Mouse (Mus musculus) heart, adult 2 months (tissue): ENCODE measurements at regions not wholly inside any gene's neighbourhood (a gene's known extent, or its start where the extent isn't known, plus 50 kb on each side); places are given as distances from the start of the nearest gene placed in this dataset.

Experiments
- DNase-seq, 2 experiments: peaks; one replicate each; pipeline ENCODE4 v3.0.0; 2021
- H3K27ac ChIP-seq: fragments of 200-600 bp; 2 replicates; pipeline ENCODE4 v1.8.1; 2022
- H3K27me3 ChIP-seq: fragments of 200-500 bp; 2 replicates; pipeline ENCODE4 v1.6.1; 2012; ENCODE audit warnings: mild to moderate bottlenecking, low read length, inconsistent platforms, mixed read lengths; ENCODE audit not compliant: control insufficient read depth, insufficient read depth
- H3K36me3 ChIP-seq: fragments of 200-500 bp; 2 replicates; pipeline ENCODE4 v1.6.1; 2012; ENCODE audit warnings: low read length, inconsistent platforms; ENCODE audit not compliant: control insufficient read depth, insufficient read depth
- H3K4me1 ChIP-seq: fragments of 200-500 bp; 2 replicates; pipeline ENCODE4 v1.6.1; 2011; ENCODE audit warnings: low read length; ENCODE audit not compliant: control insufficient read depth, insufficient read depth
- H3K4me3 ChIP-seq: fragments of 200-600 bp; 2 replicates; pipeline ENCODE4 v1.8.1; 2022
- H3K79me2 ChIP-seq: fragments of 200-500 bp; replicated peaks from 2 replicates; pipeline ENCODE4 v1.6.1; 2012; ENCODE audit warnings: mild to moderate bottlenecking, inconsistent platforms, low read length, moderate library complexity, mixed read lengths; ENCODE audit not compliant: control insufficient read depth, insufficient read depth
- H3K9ac ChIP-seq: fragments of 200-500 bp; 2 replicates; pipeline ENCODE4 v1.6.1; 2012; ENCODE audit warnings: low read depth, mild to moderate bottlenecking, control low read depth, inconsistent platforms, low read length, mixed read lengths
- CTCF ChIP-seq: fragments of 200-600 bp; IDR thresholded peaks from 2 replicates; pipeline ENCODE4 v1.8.1; 2022; ENCODE audit warnings: antibody characterized with exemption, mild to moderate bottlenecking, moderate library complexity
- EP300 ChIP-seq: fragments of 200-500 bp; IDR thresholded peaks from 2 replicates; pipeline ENCODE4 v1.6.1; 2011; ENCODE audit warnings: low read depth, low read length, control low read depth; ENCODE audit not compliant: insufficient read depth
- POLR2A ChIP-seq: fragments of 200-500 bp; IDR thresholded peaks from 2 replicates; pipeline ENCODE4 v1.6.1; 2011; ENCODE audit warnings: mild to moderate bottlenecking, low read depth, low read length, control low read depth; ENCODE audit not compliant: insufficient read depth
- WGBS: fragments of 180-500 bp; shearing (Covaris S2); methylation state at CpG from one replicate; pipeline ENCODE4 v1.1.7; 2018; 5-methylcytosine and 5-hydroxymethylcytosine counted together
- intact Hi-C: fragments of 180-260 bp; cut with DNase I; formaldehyde crosslinking; loops from one replicate; pipeline ENCODE4 v1.15.1; 2025

GRCm38 (mm10) chr4:12766763-12767162, 594.9 kb upstream of the Fam92a start:
- Histone ChIP-seq H3K4me1 (no peaks in the 10 kb centered on the region), H3K27me3 (no peaks in the 10 kb centered on the region), H3K36me3 (no peaks in the 10 kb centered on the region), H3K4me3 (no peak overlapping the region), H3K9ac (no peak overlapping the region), H3K79me2 (no peaks in the 10 kb centered on the region), H3K27ac (no peak overlapping the region)
- TF ChIP-seq CTCF (no peak), EP300 (no peak), POLR2A (no peak)
- intact Hi-C loops, result no loop called here
- WGBS, result 77% methylated on average over 1 of the region's 1 CpGs
- DNase-seq, result no peak

- H3K4me1 ChIP-seq, result no peaks in the 10 kb centered on the region
- no peak overlapping the region for H3K27ac ChIP-seq
- H3K27me3 ChIP-seq, result no peaks in the 10 kb centered on the region
- H3K79me2 ChIP-seq, result no peaks in the 10 kb centered on the region
- TF ChIP-seq EP300 (no peak), POLR2A (no peak), CTCF (no peak)
- 47% methylated on average over 2 of the region's 2 CpGs for WGBS
- no peaks in the 10 kb centered on the region for H3K36me3 ChIP-seq
- H3K9ac ChIP-seq, result no peak overlapping the region
- intact Hi-C loops, result no loop called here
- no peak for DNase-seq
- no peak overlapping the region for H3K4me3 ChIP-seq
These were observed 579.0 kb upstream of the Fam92a start for GRCm38 (mm10) chr4:12750817-12751216.

GRCm38 (mm10) chr4:12749874-12750273, 578.1 kb upstream of the Fam92a start:
- Histone ChIP-seq H3K27ac (no peak overlapping the region), H3K9ac (no peak overlapping the region), H3K4me3 (no peak overlapping the region), H3K79me2 (no peaks in the 10 kb centered on the region), H3K27me3 (no peaks in the 10 kb centered on the region), H3K4me1 (no peaks in the 10 kb centered on the region), H3K36me3 (no peaks in the 10 kb centered on the region)
- no peak for DNase-seq
- TF ChIP-seq POLR2A (no peak), EP300 (no peak), CTCF (no peak)
- WGBS, result 81% methylated on average over 1 of the region's 1 CpGs
- intact Hi-C loops, result no loop called here

- H3K9ac ChIP-seq, result no peak overlapping the region
- 75% methylated on average over 5 of the region's 5 CpGs for WGBS
- no peaks in the 10 kb centered on the region for H3K79me2 ChIP-seq
- no peaks in the 10 kb centered on the region for H3K36me3 ChIP-seq
- H3K27ac ChIP-seq, result no peak overlapping the region
- H3K27me3 ChIP-seq, result no peaks in the 10 kb centered on the region
- no peak for TF ChIP-seq POLR2A
- no peak for TF ChIP-seq EP300
- TF ChIP-seq CTCF, result no peak
- no peak for DNase-seq
- no peak overlapping the region for H3K4me3 ChIP-seq
- intact Hi-C loops, result no loop called here
- no peaks in the 10 kb centered on the region for H3K4me1 ChIP-seq
These were observed 572.0 kb upstream of the Fam92a start for GRCm38 (mm10) chr4:12743714-12744327.

GRCm38 (mm10) chr4:12736411-12736810, 564.6 kb upstream of the Fam92a start:
- intact Hi-C loops, result no loop called here
- 66% methylated on average over 3 of the region's 3 CpGs for WGBS

DNA sequence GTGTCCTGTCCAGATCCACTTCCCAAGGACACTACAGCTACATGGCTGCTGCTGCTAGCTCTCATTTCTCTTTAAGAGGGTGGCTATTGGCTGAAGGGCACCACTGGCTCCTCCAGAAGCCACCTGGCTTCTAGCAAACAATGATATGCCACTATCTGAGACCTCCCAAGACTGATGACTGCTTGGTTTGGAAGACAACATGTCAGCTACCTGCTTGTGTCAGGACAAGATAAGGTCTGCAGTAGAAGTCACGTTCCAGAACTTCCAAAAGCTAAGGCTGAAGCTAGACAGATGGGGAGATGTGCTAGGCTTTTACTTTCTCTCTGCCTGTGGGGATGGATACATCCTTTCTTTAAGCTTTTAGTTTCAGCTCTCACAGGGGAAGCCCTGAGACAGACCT, 528.4 kb upstream of the Fam92a start:
- no peak overlapping the region for H3K9ac ChIP-seq
- H3K4me1 ChIP-seq, result no peaks in the 10 kb centered on the region
- no peak for TF ChIP-seq POLR2A
- TF ChIP-seq EP300, result no peak
- TF ChIP-seq CTCF, result no peak
- H3K27ac ChIP-seq, result no peak overlapping the region
- WGBS, result 53% methylated on average over 1 of the region's 1 CpGs
- no peak overlapping the region for H3K4me3 ChIP-seq
- H3K79me2 ChIP-seq, result no peaks in the 10 kb centered on the region
- no peaks in the 10 kb centered on the region for H3K36me3 ChIP-seq
- no peaks in the 10 kb centered on the region for H3K27me3 ChIP-seq
- intact Hi-C loops, result no loop called here
- DNase-seq, result no peak

More at GRCm38 (mm10) chr4:12736411-12736810, 564.6 kb upstream of the Fam92a start:
- Histone ChIP-seq H3K4me1 (no peaks in the 10 kb centered on the region), H3K27me3 (no peaks in the 10 kb centered on the region), H3K27ac (no peak overlapping the region), H3K4me3 (no peak overlapping the region), H3K36me3 (no peaks in the 10 kb centered on the region), H3K9ac (no peak overlapping the region), H3K79me2 (no peaks in the 10 kb centered on the region)
- no peak for DNase-seq
- no peak for TF ChIP-seq EP300
- TF ChIP-seq POLR2A, result no peak
- TF ChIP-seq CTCF, result no peak
